Comparison of ENCODE assay signal across 23 mouse cellular contexts in the genomic region with DNA sequence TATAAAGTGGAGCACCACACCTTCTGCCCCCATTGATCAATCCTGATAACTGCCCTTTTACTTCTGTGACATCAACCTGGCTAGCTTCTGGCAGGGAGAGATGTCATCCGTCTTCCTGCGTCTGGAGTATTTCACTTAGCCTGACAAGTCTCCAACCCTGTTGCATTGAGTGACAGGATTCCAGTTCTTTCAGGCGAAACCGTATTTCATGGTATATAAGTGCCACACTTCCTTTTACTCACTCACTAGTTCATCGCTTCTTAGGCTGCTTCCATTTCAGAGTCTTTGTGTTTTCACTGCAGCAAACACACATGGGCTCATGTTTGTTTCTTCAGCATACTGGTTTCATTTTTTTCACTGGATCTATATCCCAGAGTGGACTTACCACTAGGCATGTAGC. TPM values are rescaled to one million over a fixed set of nuclear protein-coding genes. Genes with fewer than 3 reads are reported as not detected.
DNase-seq lines count a peak whose midpoint lies in the region; ATAC-seq and TF ChIP-seq lines count a peak whose summit lies in the region.
"Had no signal": no experiment of that assay in that cellular context is flagged by ENCODE, and none has a peak within 500 bp of the region (broad histone marks: within the 10 kb centered on the region; RNA-seq: fewer than 3 reads in every experiment).

No protein-coding gene starts in this region.

- H3K27ac ChIP-seq in lung, embryonic 16.5 days (ENCODE audit: low read length), result no peak overlapping the region
- H3K27ac ChIP-seq in heart, embryonic 16.5 days (ENCODE audit: low read length), result no peak overlapping the region
- H3K27ac ChIP-seq in intestine, embryonic 16.5 days (ENCODE audit: low read length), result no peak overlapping the region
- H3K27ac ChIP-seq: forebrain, embryonic 15.5 days; hindbrain, embryonic 12.5 days; intestine, embryonic 15.5 days; stomach, embryonic 15.5 days had no signal

- 17% methylated on average over 5 of the region's 5 CpGs for WGBS in lung, embryonic 16.5 days
- 20% methylated on average over 5 of the region's 5 CpGs for WGBS in heart, embryonic 16.5 days
- WGBS in intestine, embryonic 16.5 days, result 35% methylated on average over 5 of the region's 5 CpGs

- no peaks in the 10 kb centered on the region for H3K9me3 ChIP-seq in lung, embryonic 16.5 days (ENCODE audit: control insufficient read depth, low read length)
- no peaks in the 10 kb centered on the region for H3K9me3 ChIP-seq in heart, embryonic 16.5 days (replicated peaks; ENCODE audit: control insufficient read depth, low read length)
- no peaks in the 10 kb centered on the region for H3K9me3 ChIP-seq in intestine, embryonic 16.5 days (ENCODE audit: control insufficient read depth, low read length)
- H3K9me3 ChIP-seq: forebrain, embryonic 15.5 days; hindbrain, embryonic 12.5 days; intestine, embryonic 15.5 days; stomach, embryonic 15.5 days had no signal

- 0 out of 2 replicates have a peak overlapping the region, but pooled peaks have one; percentile 3 for H3K4me2 ChIP-seq in lung, embryonic 16.5 days (ENCODE audit: low read depth, low read length)
- H3K4me2 ChIP-seq in heart, embryonic 16.5 days (ENCODE audit: low read depth, low read length), result peak overlapping the region; percentile 52
- H3K4me2 ChIP-seq in intestine, embryonic 16.5 days (ENCODE audit: low read depth, low read length), result no peak overlapping the region
- H3K4me2 ChIP-seq: forebrain, embryonic 15.5 days; hindbrain, embryonic 12.5 days; intestine, embryonic 15.5 days; stomach, embryonic 15.5 days had no signal

- TF ChIP-seq CTCF in brain, embryonic 14.5 days (IDR thresholded peaks at IDR 0.05; ENCODE audit: borderline replicate concordance, extremely low read depth, insufficient read depth, insufficient read length), result no peak

- no peak for TF ChIP-seq POLR2A in brain, embryonic 14.5 days (IDR thresholded peaks at IDR 0.05; ENCODE audit: borderline replicate concordance, extremely low read depth, insufficient read depth, insufficient read length, poor library complexity, severe bottlenecking)

- no peak overlapping the region for H3K9ac ChIP-seq in lung, embryonic 16.5 days (ENCODE audit: low read length)
- no peak overlapping the region for H3K9ac ChIP-seq in heart, embryonic 16.5 days (ENCODE audit: low read length)
- H3K9ac ChIP-seq in intestine, embryonic 16.5 days (ENCODE audit: low read depth, low read length), result no peak overlapping the region
- H3K9ac ChIP-seq: forebrain, embryonic 15.5 days; hindbrain, embryonic 12.5 days; intestine, embryonic 15.5 days; stomach, embryonic 15.5 days had no signal

- no peaks in the 10 kb centered on the region for H3K4me1 ChIP-seq in lung, embryonic 16.5 days (replicated peaks; ENCODE audit: control insufficient read depth, insufficient read depth, low read length)
- H3K4me1 ChIP-seq in heart, embryonic 16.5 days (ENCODE audit: control insufficient read depth, insufficient read depth, low read length), result no peaks in the 10 kb centered on the region
- H3K4me1 ChIP-seq in intestine, embryonic 16.5 days (ENCODE audit: control insufficient read depth, insufficient read depth, low read length), result no peaks in the 10 kb centered on the region
- H3K4me1 ChIP-seq: forebrain, embryonic 15.5 days; hindbrain, embryonic 12.5 days; intestine, embryonic 15.5 days; stomach, embryonic 15.5 days had no signal

- no peaks in the 10 kb centered on the region for H3K36me3 ChIP-seq in lung, embryonic 16.5 days (ENCODE audit: control insufficient read depth, insufficient read depth, low read length)
- H3K36me3 ChIP-seq in heart, embryonic 16.5 days (ENCODE audit: control insufficient read depth, insufficient read depth), result no peaks in the 10 kb centered on the region
- no peaks in the 10 kb centered on the region for H3K36me3 ChIP-seq in intestine, embryonic 16.5 days (ENCODE audit: control insufficient read depth, insufficient read depth, low read length)
- H3K36me3 ChIP-seq: forebrain, embryonic 15.5 days; hindbrain, embryonic 12.5 days; intestine, embryonic 15.5 days; stomach, embryonic 15.5 days had no signal

- H3K27me3 ChIP-seq in lung, embryonic 16.5 days (ENCODE audit: control insufficient read depth, insufficient read depth, low read depth, low read length), result no peaks in the 10 kb centered on the region
- no peaks in the 10 kb centered on the region for H3K27me3 ChIP-seq in heart, embryonic 16.5 days (ENCODE audit: control insufficient read depth, insufficient read depth, low read length)
- H3K27me3 ChIP-seq in intestine, embryonic 16.5 days (replicated peaks; ENCODE audit: control insufficient read depth, insufficient read depth, low read length), result no peaks in the 10 kb centered on the region
- H3K27me3 ChIP-seq: forebrain, embryonic 15.5 days; hindbrain, embryonic 12.5 days; intestine, embryonic 15.5 days; stomach, embryonic 15.5 days had no signal

- H3K4me3 ChIP-seq in lung, embryonic 16.5 days (ENCODE audit: low read length), result no peak overlapping the region
- no peak overlapping the region for H3K4me3 ChIP-seq in heart, embryonic 16.5 days (ENCODE audit: low read length)
- no peak overlapping the region for H3K4me3 ChIP-seq in intestine, embryonic 16.5 days (ENCODE audit: low read length)
- H3K4me3 ChIP-seq: forebrain, embryonic 15.5 days; hindbrain, embryonic 12.5 days; intestine, embryonic 15.5 days; stomach, embryonic 15.5 days had no signal

- peak; percentile 8 to 12 for DNase-seq in heart, adult 18-20 months
- no peak for DNase-seq in heart, adult 8-10 months (ENCODE audit: low spot score)
- DNase-seq in lung, postnatal 25 days (ENCODE audit: low spot score), result no peak
- DNase-seq in brain, embryonic 14.5 days (ENCODE audit: low read depth), result peak; percentile 29
- DNase-seq in cerebellum, postnatal 36 days, result no peak
- DNase-seq: cerebellum, adult 11 months; cerebellum, postnatal 25 days; kidney, postnatal 10 days; right cerebral cortex, adult 18-20 months had no signal

- no peak for ATAC-seq in lung, embryonic 16.5 days (ENCODE audit: low read depth)
- ATAC-seq in heart, embryonic 16.5 days (replicated peaks; ENCODE audit: extremely low read depth, insufficient read depth, low FRiP score), result no peak
- no peak for ATAC-seq in intestine, embryonic 16.5 days
- ATAC-seq: forebrain, embryonic 15.5 days; intestine, embryonic 15.5 days had no signal

RNA-seq across cellular contexts. Expression of gene Gpbp1, which starts 19.5 kb away (rescaled TPM):
- total RNA-seq in heart, adult 18-20 months (2021), result 10 to 100 TPM; 49.8 to 58.4 TPM
- 10 to 100 TPM; 49.2 to 57.7 (median 53.1) TPM for total RNA-seq in heart, adult 8-10 months (2022)
- polyA plus RNA-seq in lung, embryonic 16.5 days (2015; fragmentation: Nextera tagmentation; extraction: Ambion mirVana), result 80.7 and 88.7 TPM in 2 replicates
- polyA plus RNA-seq in brain, embryonic 14.5 days (2012; rRNA removed), result 44.2 and 55.3 TPM in 2 replicates
- polyA plus RNA-seq in heart, embryonic 16.5 days (2015; fragmentation: Nextera tagmentation; extraction: Ambion mirVana), result 51.9 and 58.3 TPM in 2 replicates
- polyA plus RNA-seq in intestine, embryonic 16.5 days (2015; fragmentation: Nextera tagmentation; extraction: Ambion mirVana), result 63.0 and 66.5 TPM in 2 replicates

RNA-seq across cellular contexts. Expression of gene Gm49496, which starts 40.4 kb away (rescaled TPM):
- total RNA-seq in heart, adult 18-20 months (2021), result not detected
- total RNA-seq in heart, adult 8-10 months (2022), result not detected
- not detected in 2 replicates for polyA plus RNA-seq in lung, embryonic 16.5 days (2015; fragmentation: Nextera tagmentation; extraction: Ambion mirVana)
- polyA plus RNA-seq in brain, embryonic 14.5 days (2012; rRNA removed), result not detected in 2 replicates
- polyA plus RNA-seq in heart, embryonic 16.5 days (2015; fragmentation: Nextera tagmentation; extraction: Ambion mirVana), result not detected in 2 replicates
- polyA plus RNA-seq in intestine, embryonic 16.5 days (2015; fragmentation: Nextera tagmentation; extraction: Ambion mirVana), result 0.12 TPM in 1 of 2 replicates, not detected in the other
- total RNA-seq: gastrocnemius, adult 8-10 months; layer of hippocampus, adult 8-10 months; left cerebral cortex, postnatal 10 days; monocyte, adult 5-6 weeks; neutrophil, adult 5-6 weeks had no signal
- polyA plus RNA-seq: forebrain, embryonic 15.5 days; hindbrain, embryonic 12.5 days; intestine, embryonic 15.5 days; limb, embryonic 14.5 days; liver, embryonic 16.5 days; stomach, embryonic 15.5 days had no signal

Comparison
In these comparisons a context has a peak if more than half of its experiments do, and no peak if none do; other contexts are left out.
1. DNase-seq: peak in heart, adult 18-20 months (2 of 2) and brain, embryonic 14.5 days (single experiment); none in heart, adult 8-10 months (single experiment), lung, postnatal 25 days (single experiment) and cerebellum, postnatal 36 days (0 of 2).